Mouse (Mus musculus): ENCODE measurements around the gene Kcnn4. TPM values are rescaled to one million over a fixed set of nuclear protein-coding genes. Genes with fewer than 3 reads are reported as not detected.

Kcnn4 gene
- polyA plus RNA-seq, 1 experiment from 2014 or later: 1.5 TPM

DNA sequence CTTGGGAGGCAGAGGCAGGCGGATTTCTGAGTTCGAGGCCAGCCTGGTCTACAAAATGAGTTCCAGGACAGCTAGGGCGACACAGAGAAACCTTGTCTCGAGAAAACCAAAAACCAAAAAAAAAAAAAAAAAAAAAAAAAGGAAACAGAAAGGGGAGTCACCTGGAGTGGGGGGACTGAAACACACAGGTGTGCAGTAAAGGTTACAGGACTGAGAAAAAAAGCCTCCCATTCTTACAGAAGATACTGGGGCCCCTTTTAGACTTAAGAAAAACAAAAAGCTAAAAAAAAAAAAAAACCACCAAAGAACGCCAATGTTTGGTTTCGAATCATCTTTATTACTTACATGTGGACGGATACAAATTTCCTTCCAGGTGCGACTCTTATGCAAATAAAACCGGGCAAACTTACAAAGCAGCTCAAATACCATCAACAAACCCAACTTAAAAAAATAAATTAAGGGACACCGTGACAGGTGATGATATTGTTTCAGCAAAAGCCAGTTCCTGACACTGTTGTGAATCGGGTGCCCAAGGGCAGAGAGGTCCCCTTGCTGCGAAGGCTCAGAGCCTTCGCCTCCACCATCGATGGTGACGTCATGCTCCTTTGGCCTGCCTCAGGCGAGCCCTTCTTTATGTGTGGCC is 12.8 kb downstream of the Kcnn4 start:
- H3K9me3 ChIP-seq: no peaks in the 10 kb centered on the region
- H3K9ac ChIP-seq: no peak overlapping the region
- no peak overlapping the region for H3K27ac ChIP-seq
- H3K27me3 ChIP-seq: peaks cover 12% of the 10 kb centered on the region; the same call in 1 of the 2 replicates
- ATAC-seq (ENCODE audit: low FRiP score): no peak
- WGBS: 84% methylated on average over 16 of the region's 16 CpGs
- no peak overlapping the region for H3K4me2 ChIP-seq
- H3K4me3 ChIP-seq: no peak overlapping the region
- H3K4me1 ChIP-seq (replicated peaks): peaks cover 3% of the 10 kb centered on the region; the same call in 1 of the 2 replicates
- no peaks in the 10 kb centered on the region for H3K36me3 ChIP-seq

DNA sequence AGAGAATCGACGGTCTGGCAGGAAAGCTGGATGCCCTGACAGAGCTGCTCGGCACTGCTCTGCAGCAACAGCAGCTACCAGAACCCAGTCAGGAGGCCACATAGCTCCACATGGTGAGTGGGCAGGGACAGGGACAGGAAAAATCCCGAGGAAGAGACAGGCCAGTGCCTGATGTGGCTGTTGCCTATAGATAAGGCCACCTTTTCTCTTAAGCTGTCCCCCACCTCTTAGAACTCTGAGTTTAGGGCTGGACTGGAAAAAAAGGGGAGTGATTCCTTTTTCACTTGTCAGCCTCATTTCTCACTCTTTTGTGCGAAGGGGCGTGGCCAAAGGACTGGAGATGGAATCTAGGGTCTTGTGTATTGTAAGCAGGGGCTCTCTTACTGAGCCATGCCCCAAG is 14.0 kb downstream of the Kcnn4 start:
- no peaks in the 10 kb centered on the region for H3K9me3 ChIP-seq
- no peaks in the 10 kb centered on the region for H3K4me1 ChIP-seq (replicated peaks)
- no peak overlapping the region for H3K9ac ChIP-seq
- no peak overlapping the region for H3K4me2 ChIP-seq
- WGBS: 72% methylated on average over 6 of the region's 6 CpGs
- H3K27ac ChIP-seq: no peak overlapping the region
- no peak for ATAC-seq (ENCODE audit: low FRiP score)
- H3K36me3 ChIP-seq: no peaks in the 10 kb centered on the region
- no peak overlapping the region for H3K4me3 ChIP-seq
- peaks cover 15% of the 10 kb centered on the region; the same call in 1 of the 2 replicates for H3K27me3 ChIP-seq

DNA sequence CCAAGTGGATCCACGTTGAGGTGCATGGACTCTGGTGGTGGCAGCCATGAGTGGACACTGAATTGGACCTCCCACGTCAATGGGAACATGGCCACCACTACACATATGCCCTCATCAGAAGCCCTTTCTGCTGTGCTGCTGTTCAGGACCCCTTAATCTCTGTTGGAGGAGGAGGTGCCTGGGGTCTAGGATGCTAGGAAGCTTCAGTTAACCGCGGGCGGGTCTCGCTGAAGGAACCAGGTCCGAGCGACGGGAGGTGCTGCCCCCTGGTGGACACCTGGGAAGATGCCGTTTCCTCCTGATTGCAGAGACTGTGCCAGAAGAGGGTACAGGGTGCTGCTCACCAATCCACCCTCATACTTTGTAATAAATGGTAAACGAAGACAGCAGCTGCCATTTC is 14.8 kb downstream of the Kcnn4 start:
- H3K4me3 ChIP-seq: 0 out of 2 replicates have a peak overlapping the region, but pooled peaks have one; percentile 11
- H3K4me1 ChIP-seq (replicated peaks): peaks cover 4% of the 10 kb centered on the region; the same call in 1 of the 2 replicates
- WGBS: 9% methylated on average over 11 of the region's 11 CpGs
- H3K4me2 ChIP-seq: peak overlapping the region; percentile 37
- H3K9ac ChIP-seq: no peak overlapping the region
- no peak overlapping the region for H3K27ac ChIP-seq
- H3K9me3 ChIP-seq: no peaks in the 10 kb centered on the region
- no peaks in the 10 kb centered on the region for H3K36me3 ChIP-seq
- H3K27me3 ChIP-seq: peaks cover 15% of the 10 kb centered on the region; the same call in 1 of the 2 replicates
- peak; percentile 55; the same call in 1 of the 2 replicates for ATAC-seq (ENCODE audit: low FRiP score)

DNA sequence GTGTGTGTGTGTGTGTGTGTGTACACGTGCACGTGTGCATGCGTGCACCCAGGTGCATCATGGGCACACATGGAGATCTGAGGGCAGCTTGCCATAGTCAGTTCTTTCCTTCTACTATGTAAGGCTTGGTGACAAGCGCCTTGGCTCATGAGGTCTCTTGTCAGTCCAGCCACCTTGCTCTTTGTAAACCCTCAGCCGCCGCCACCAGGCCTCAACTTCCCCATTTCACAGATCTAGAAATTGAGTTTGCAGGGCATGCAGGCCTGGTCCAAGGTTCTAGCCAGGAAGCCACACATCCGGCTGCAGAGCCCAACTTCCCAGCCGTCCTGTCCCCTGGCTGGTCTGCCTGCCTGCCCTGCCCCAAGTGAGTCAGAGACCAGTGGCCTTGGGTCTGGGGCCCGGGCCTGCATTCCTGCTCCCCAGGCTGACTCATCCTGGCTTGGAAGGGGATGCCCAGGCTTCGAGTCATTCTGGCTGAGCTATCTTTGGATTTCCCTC is 17.0 kb downstream of the Kcnn4 start:
- ATAC-seq (ENCODE audit: low FRiP score): no peak
- peaks cover 17% of the 10 kb centered on the region for H3K4me1 ChIP-seq (replicated peaks)
- H3K4me2 ChIP-seq: no peak overlapping the region
- H3K27ac ChIP-seq: no peak overlapping the region
- no peaks in the 10 kb centered on the region for H3K9me3 ChIP-seq
- peaks cover 12% of the 10 kb centered on the region; the same call in 1 of the 2 replicates for H3K27me3 ChIP-seq
- 87% methylated on average over 10 of the region's 10 CpGs for WGBS
- 0 out of 2 replicates have a peak overlapping the region, but pooled peaks have one; percentile 39 for H3K9ac ChIP-seq
- no peaks in the 10 kb centered on the region for H3K36me3 ChIP-seq
- no peak overlapping the region for H3K4me3 ChIP-seq

DNA sequence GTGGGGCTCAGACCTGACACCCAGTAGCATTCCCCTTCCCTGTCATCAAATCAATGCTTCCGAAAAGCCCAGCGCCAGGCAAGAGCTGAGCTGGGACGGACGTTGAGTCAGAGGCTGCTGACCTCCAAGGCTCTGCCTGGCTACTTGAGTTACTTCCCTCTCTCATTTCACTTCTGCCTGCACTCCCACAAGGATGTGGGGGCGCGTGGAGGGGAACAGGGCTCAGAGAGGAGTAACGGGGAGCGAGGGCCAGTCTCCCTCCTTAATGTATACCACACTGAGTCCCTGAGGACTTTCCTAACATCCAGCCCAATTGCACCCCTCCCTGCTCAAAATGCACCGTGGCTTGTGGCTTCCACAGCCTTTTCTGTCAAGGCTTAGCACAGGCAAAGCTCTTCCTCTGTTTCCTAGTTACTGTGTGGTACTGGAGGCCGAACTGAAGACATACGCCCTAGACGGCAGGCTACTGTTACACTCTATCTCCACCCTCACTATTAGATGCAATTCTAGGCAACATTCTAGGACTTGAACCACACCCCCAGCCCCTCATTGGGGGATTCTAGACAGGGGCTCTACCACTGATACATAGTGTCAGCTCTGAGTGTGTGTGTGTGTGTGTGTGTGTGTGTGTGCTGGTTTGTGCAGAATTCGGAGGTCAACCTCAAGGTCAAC is 19.6 kb downstream of the Kcnn4 start:
- Histone ChIP-seq H3K36me3 (no peaks in the 10 kb centered on the region), H3K9me3 (no peaks in the 10 kb centered on the region), H3K4me2 (no peak overlapping the region), H3K4me3 (no peak overlapping the region), H3K27ac (no peak overlapping the region), H3K4me1 (replicated peaks) (peaks cover 17% of the 10 kb centered on the region), H3K9ac (0 out of 2 replicates have a peak overlapping the region, but pooled peaks have one; percentile 31), H3K27me3 (peaks cover 3% of the 10 kb centered on the region; the same call in 1 of the 2 replicates)
- WGBS: 69% methylated on average over 13 of the region's 13 CpGs
- no peak for ATAC-seq (ENCODE audit: low FRiP score)

DNA sequence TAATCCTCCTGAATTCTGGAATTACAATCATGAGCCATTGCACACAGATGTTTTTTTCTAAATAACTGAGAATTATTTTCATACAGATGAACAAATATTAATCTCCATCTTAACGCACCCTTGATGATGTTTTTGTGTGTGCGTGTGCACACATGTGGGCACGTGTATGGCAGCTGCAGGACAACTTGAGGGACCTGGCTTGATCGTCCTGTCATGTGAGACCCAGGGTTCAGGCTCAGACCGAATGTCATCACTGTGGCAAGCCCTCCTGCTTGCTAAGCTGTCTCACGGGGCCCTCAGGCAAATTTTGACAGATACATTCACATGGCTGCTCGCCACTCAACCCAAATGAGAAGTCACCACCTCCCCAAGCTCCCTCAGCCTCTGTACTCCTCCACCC is 20.4 kb downstream of the Kcnn4 start:
- peak overlapping the region; percentile 64; the same call in 1 of the 2 replicates for H3K27ac ChIP-seq
- peak; percentile 30; the same call in 1 of the 2 replicates for ATAC-seq (ENCODE audit: low FRiP score)
- 0 out of 2 replicates have a peak overlapping the region, but pooled peaks have one; percentile 10 for H3K4me2 ChIP-seq
- 55% methylated on average over 7 of the region's 7 CpGs for WGBS
- H3K4me1 ChIP-seq (replicated peaks): peaks cover 17% of the 10 kb centered on the region
- H3K36me3 ChIP-seq: no peaks in the 10 kb centered on the region
- 0 out of 2 replicates have a peak, but pooled peaks cover 3% of the 10 kb centered on the region for H3K27me3 ChIP-seq
- no peak overlapping the region for H3K9ac ChIP-seq
- H3K9me3 ChIP-seq: no peaks in the 10 kb centered on the region
- no peak overlapping the region for H3K4me3 ChIP-seq

DNA sequence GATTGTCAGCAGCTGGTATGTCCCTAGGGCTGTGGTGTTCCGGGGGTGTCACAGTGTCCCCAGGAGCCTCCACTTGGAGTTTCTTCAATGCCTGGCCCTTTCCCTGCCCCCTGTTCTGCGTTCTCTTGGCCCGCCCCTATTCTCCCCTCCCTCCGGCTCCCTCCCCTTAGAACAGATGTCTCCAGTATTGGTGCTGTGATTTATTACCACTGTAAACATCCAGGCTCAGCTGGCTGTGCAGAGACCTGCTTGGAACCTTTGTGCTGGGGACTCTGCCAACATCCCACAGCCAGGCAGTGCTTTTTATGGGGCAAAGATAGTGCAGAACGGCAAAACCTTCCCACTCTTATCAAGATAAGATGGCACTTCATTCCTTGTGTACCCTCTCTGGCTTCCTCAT is 21.0 kb downstream of the Kcnn4 start:
- Histone ChIP-seq H3K4me2 (peak overlapping the region; percentile 39), H3K4me3 (no peak overlapping the region), H3K36me3 (no peaks in the 10 kb centered on the region), H3K27ac (peak overlapping the region; percentile 84), H3K4me1 (replicated peaks) (peaks cover 17% of the 10 kb centered on the region), H3K9ac (peak overlapping the region; percentile 49), H3K9me3 (no peaks in the 10 kb centered on the region), H3K27me3 (0 out of 2 replicates have a peak, but pooled peaks cover 3% of the 10 kb centered on the region)
- WGBS: 14% methylated on average over 5 of the region's 5 CpGs
- ATAC-seq (ENCODE audit: low FRiP score): peak; percentile 79

DNA sequence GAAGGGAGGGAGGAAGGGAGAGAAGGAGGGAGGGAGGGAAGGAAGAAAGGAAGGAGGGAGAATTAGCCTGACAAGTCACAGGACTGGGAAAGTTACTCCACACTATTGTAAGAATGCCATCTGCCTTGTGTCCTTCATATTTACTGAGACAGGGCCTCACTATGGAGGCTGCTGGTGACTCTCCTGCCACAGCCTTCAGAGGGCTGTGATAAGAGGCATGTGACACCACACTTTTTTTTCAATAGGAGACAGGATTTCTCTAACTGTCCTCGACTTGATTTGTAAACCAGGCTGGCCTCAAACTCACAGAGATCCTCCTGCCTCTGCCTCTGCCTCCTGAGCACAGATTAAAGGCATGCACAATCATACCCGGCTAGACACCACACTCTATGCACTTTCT is 21.6 kb downstream of the Kcnn4 start:
- 0 out of 2 replicates have a peak, but pooled peaks cover 3% of the 10 kb centered on the region for H3K27me3 ChIP-seq
- H3K4me2 ChIP-seq: no peak overlapping the region
- peak overlapping the region; percentile 49; the same call in 1 of the 2 replicates for H3K9ac ChIP-seq
- no peak overlapping the region for H3K4me3 ChIP-seq
- H3K4me1 ChIP-seq (replicated peaks): peaks cover 17% of the 10 kb centered on the region
- 75% methylated on average over 2 of the region's 2 CpGs for WGBS
- ATAC-seq (ENCODE audit: low FRiP score): no peak
- peak overlapping the region; percentile 84 for H3K27ac ChIP-seq
- no peaks in the 10 kb centered on the region for H3K9me3 ChIP-seq
- H3K36me3 ChIP-seq: no peaks in the 10 kb centered on the region

DNA sequence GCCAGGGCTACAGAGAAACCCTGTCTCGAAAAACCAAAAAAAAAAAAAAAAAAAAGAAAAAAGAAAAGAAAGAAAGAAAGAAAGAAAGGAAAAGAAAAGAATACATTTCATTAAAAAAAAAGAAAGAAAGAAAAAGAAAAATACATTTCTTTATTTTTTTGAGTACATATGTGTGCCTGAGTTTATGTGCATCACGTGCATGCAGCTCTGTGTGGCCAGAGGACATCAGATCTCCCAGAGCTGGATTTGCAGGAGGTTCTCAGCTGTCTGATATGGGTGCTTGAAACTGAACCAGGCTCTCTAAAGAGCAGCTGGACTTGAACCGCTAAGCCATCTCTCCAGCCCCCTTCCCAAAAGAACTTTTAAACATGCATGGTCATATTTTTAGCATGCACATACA is 24.0 kb downstream of the Kcnn4 start:
- Histone ChIP-seq H3K9me3 (no peaks in the 10 kb centered on the region), H3K4me1 (replicated peaks) (peaks cover 17% of the 10 kb centered on the region), H3K4me2 (no peak overlapping the region), H3K9ac (no peak overlapping the region), H3K4me3 (no peak overlapping the region), H3K27ac (no peak overlapping the region), H3K36me3 (no peaks in the 10 kb centered on the region), H3K27me3 (no peaks in the 10 kb centered on the region)
- WGBS: 92% methylated on average over 3 of the region's 3 CpGs
- no peak for ATAC-seq (ENCODE audit: low FRiP score)

DNA sequence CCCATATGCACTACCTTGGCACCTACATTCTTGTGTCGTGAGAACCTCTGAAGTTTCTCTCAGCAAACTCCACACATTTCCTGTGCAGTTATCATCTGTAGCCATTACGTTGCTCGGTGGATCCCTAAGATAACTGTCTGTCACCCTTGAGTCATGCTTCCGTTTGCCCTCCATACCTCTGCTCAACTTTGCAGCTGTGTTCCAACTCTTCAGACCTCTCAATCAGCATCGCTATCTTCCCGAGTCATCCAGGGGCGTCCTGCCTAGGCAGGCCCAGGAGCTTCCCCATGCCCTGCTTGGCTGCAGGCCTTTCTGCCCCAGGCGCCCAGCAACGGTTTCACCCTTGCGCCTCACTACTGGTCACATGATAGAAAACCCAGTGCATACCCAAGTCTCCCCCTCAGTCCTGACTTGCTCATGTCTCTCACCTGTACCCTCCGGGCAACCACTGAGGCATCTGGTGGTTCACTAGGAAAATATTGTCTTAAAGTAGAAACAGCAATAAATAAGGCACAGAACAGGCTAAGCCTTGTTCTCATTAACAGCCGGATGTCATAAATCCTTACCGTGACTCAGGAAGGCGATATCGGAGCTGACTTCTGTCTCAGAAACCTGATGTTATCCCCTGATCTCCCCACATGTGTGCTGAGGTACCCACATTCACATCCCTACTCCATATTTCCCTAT is 24.6 kb downstream of the Kcnn4 start:
- 88% methylated on average over 15 of the region's 15 CpGs for WGBS
- no peak overlapping the region for H3K4me2 ChIP-seq
- H3K27me3 ChIP-seq: no peaks in the 10 kb centered on the region
- no peak for ATAC-seq (ENCODE audit: low FRiP score)
- no peak overlapping the region for H3K27ac ChIP-seq
- no peak overlapping the region for H3K9ac ChIP-seq
- H3K4me3 ChIP-seq: no peak overlapping the region
- no peaks in the 10 kb centered on the region for H3K9me3 ChIP-seq
- H3K4me1 ChIP-seq (replicated peaks): peaks cover 15% of the 10 kb centered on the region
- no peaks in the 10 kb centered on the region for H3K36me3 ChIP-seq

DNA sequence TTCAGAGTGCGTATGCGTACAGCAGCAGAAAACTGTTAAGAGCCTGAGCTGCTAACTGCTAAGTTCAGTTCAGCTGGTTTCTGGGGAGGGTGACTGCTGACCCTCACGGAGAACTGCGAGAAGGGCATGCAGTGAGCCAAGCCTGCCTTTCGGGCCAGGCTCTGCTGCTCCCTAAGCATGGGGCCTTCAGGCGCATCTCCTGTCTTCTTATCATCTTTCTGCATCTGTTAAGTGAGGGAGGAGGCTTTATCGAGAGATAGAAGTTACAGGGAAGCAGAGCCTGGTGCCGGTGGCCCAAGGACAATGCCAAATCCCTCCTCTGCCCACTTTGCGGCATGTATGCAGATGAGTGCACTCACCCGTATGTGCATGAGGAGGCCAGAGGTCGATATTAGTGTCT is 26.8 kb downstream of the Kcnn4 start:
- H3K4me1 ChIP-seq (replicated peaks): peaks cover 17% of the 10 kb centered on the region
- no peak overlapping the region for H3K9ac ChIP-seq
- no peak overlapping the region for H3K4me3 ChIP-seq
- 86% methylated on average over 11 of the region's 11 CpGs for WGBS
- H3K27me3 ChIP-seq: no peaks in the 10 kb centered on the region
- H3K9me3 ChIP-seq: no peaks in the 10 kb centered on the region
- H3K36me3 ChIP-seq: peaks cover 4% of the 10 kb centered on the region
- no peak overlapping the region for H3K27ac ChIP-seq
- ATAC-seq (ENCODE audit: low FRiP score): no peak
- no peak overlapping the region for H3K4me2 ChIP-seq

DNA sequence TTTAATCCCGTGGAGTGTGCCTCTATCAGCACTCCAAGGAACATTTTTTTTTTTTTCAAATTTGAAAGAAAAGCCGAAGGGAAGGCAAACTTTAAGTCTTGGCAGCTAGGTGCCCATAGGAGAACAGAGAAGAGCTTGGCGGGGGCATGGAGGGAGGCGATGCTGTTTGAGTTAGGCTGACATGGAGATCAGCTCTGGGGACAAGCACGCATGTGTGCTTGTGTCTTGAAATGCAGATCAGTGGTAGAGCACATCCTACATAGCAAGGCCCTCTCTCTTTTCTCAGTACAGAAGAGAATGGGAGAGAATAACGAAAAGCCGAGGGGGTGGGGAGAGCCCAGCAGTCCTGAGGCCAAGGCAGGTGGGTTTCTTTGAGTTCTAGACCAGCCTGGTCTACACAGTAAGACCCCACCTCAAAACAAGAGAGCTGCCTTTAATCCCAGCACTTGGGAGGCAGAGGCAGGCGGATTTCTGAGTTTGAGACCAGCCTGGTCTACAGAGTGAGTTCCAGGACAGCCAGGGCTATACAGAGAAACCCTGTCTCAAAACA is 28.4 kb downstream of the Kcnn4 start:
- no peak overlapping the region for H3K9ac ChIP-seq
- no peak overlapping the region for H3K4me2 ChIP-seq
- ATAC-seq (ENCODE audit: low FRiP score): no peak
- peaks cover 19% of the 10 kb centered on the region for H3K4me1 ChIP-seq (replicated peaks)
- H3K27me3 ChIP-seq: no peaks in the 10 kb centered on the region
- H3K4me3 ChIP-seq: no peak overlapping the region
- no peak overlapping the region for H3K27ac ChIP-seq
- WGBS: 97% methylated on average over 8 of the region's 8 CpGs
- peaks cover 18% of the 10 kb centered on the region for H3K36me3 ChIP-seq
- no peaks in the 10 kb centered on the region for H3K9me3 ChIP-seq
